Mouse (Mus musculus) cerebellum, postnatal 4 days (tissue): ENCODE results near the gene Kmt2b.

ENCODE experiments used
- DNase-seq, 2 experiments: peaks; one replicate each; pipeline ENCODE4 v3.0.0; 2022; ENCODE audit warnings: low spot score in 2 of 2, mixed read lengths in 1 of 2

The Kmt2b gene

DNA sequence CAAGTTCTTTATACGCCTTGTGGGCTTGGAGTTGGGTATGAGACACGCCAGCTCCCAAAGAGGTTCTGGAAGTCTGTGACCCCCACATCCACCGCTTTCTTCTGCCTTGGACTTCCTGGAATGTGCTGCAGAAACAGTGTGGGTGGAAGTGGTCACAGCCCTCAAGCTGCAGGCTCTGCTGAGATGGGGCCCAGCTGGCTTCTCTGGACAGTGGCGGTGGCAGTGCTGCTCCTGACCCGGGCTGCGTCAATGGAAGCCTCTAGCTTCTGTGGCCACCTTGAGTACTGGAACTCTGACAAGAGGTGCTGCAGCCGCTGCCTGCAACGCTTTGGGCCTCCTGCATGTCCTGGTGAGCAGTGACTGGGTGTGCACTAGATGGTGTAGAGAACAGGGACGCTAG lies 22.5 kb downstream of the Kmt2b start:
- no peak for DNase-seq

- DNase-seq, result no peak
Observed at GRCm38 (mm10) chr7:30564970-30565571, 23.5 kb downstream of the Kmt2b start, which contains the start of gene Igflr1. TSS of gene Igflr1 (plus strand) at chr7:30565427.

GRCm38 (mm10) chr7:30563906-30564280 lies 24.6 kb downstream of the Kmt2b start:
- DNase-seq, result no peak

DNA sequence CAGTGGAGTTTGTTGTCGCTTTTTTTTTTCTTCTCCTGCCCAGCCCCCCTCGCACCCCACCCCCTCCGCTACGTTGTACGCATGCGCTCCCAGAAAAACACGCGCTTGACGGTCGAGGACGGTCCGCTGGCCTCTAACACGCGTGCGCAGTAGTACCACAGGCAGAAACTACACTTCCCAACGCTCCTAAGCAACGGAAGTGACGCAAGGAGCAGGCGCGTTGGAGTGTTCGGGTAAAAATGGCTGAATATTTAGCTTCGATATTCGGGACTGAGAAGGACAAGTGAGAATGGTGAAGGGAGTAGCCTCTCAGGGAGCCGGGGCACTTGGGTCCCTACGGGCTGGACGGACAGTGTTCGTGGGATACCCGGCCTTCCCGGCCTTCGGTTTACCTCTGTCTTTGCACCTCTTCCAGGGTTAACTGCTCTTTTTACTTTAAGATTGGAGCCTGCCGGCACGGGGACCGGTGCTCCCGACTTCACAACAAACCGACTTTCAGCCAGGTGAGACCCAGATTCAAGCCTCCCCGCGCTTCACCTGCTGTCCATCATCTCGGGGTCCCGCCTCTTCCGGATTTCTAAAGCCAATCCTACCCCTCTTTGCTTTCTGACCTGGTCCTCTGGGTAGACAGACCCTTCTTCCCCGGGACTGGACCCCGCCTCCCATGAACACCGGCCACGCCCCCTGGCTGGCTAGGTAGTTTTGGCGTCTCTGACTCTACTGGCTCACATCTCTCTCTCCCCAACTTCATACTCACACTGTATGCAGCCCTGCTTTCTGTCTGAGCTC lies 25.2 kb downstream of the Kmt2b start, which contains the start of the genes U2af1l4, Gm49396 and Psenen:
Gene U2af1l4, plus strand, starts transcription at position 185 of the 789 bp plus-strand sequence.
Gene Gm49396, plus strand, starts transcription at position 228 of the 789 bp plus-strand sequence.
Gene Psenen, minus strand, starts transcription at position 511 of the 789 bp plus-strand sequence.
- peak; percentile 89 to 95 for DNase-seq

DNA sequence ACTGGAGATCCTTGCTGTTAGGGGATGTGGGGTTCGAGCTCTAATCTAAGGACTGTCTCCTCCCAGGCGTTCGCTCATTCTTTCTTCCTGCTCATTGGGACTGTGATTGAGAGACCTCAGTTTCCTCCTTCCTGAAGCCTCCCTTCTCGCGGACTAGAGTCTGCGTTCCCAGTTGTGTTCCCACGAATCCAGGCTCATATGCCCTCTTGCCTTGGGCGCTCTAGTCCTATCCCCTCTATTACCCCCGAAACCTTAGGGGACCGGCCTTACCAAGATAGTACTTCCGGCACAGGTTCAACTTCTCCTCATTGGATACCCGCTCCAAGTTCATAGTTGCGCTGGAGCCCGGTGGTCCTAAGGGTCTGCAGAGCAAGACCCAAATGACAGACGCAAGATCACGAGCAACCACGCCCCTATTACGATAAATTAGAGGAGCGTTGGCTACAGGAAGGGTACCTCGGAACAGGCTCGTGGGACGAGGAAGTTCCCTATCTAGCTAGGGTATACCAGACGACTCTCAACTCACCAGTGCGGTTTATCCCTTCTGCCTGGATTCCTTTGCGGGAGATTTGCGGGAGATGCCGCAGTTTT lies 25.9 kb downstream of the Kmt2b start:
- DNase-seq, result no peak

DNA sequence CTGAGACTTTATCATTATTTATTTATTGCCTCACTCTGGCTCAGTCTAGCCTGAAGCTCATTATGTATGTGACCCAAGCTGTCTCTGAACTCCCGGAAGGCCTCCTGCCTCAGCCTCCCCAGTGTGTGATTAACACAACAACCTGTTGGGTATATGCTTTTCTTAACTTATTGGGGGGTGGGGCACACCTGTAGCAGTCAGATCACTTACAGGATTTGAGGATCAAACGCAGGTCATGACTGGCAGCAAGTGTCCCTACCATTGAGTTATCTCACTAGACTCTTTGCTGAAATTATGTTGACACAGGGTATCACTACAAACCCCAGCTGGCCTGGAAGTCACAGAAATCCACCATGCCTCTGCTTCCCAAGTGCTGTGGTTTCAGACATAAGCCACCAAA lies 28.2 kb downstream of the Kmt2b start:
- DNase-seq, result no peak

DNA sequence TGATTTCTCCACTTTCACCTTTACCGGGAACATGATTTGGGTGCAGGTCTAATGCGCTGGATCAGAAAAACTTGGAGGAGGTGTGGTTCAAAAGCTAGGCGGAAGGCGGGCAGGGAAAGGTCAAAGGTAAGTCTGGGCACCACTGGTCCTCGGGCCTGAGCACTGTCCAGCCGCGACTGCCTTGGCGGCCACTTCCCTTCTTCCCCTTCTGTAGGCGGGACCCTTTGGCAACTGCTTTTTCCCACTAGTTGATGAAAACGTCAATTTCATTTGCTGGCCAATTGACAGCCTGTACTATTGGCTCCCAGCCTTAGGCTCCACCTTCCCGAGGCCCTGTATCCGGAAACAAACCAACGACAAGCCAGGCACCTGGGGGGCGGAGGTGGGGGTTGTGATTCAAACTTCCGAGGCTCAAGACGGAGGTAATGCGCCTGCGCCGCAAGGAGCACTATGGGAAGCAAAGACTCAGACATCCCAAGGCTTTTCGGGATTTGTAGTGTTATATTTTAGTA lies 29.0 kb downstream of the Kmt2b start, which contains the start of gene Lin37:
Gene Lin37, minus strand, starts transcription at position 396 of the 512 bp plus-strand sequence.
- peak; percentile 89 to 94 for DNase-seq

GRCm38 (mm10) chr7:30558656-30559442 lies 29.7 kb downstream of the Kmt2b start:
- no peak for DNase-seq

GRCm38 (mm10) chr7:30557901-30558514 lies 30.5 kb downstream of the Kmt2b start:
- no peak for DNase-seq

DNA sequence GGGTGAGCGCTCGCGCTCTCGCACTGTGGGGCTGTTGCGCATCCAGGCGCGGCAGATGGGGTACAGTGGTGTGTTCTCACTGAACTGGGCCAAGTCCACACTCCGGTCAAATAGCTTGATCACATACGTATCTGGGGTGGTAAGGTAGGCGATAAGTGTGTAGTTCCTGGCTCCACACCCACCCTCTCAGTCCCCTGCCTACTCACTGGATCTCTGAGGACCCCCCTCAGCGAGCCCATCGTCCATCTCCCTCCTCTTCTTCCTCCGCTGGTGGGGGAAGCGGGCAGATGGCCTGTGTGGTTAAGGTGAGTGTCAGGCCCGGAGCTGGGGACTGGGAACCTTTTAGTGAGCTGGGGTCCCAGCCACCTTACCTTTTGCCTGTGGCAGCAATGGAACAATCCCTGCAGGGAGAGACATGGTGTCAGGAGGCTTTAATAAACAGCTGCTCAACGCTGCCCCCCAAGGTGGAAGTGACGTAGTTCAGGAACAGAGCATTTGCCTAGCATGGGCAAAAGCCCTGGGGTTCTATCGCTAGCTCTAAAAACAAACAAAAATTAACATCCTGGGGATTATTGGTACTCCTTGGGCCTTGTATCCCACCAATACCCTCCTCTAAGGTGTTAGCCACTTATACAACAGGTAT lies 31.5 kb downstream of the Kmt2b start:
- no peak for DNase-seq

DNA sequence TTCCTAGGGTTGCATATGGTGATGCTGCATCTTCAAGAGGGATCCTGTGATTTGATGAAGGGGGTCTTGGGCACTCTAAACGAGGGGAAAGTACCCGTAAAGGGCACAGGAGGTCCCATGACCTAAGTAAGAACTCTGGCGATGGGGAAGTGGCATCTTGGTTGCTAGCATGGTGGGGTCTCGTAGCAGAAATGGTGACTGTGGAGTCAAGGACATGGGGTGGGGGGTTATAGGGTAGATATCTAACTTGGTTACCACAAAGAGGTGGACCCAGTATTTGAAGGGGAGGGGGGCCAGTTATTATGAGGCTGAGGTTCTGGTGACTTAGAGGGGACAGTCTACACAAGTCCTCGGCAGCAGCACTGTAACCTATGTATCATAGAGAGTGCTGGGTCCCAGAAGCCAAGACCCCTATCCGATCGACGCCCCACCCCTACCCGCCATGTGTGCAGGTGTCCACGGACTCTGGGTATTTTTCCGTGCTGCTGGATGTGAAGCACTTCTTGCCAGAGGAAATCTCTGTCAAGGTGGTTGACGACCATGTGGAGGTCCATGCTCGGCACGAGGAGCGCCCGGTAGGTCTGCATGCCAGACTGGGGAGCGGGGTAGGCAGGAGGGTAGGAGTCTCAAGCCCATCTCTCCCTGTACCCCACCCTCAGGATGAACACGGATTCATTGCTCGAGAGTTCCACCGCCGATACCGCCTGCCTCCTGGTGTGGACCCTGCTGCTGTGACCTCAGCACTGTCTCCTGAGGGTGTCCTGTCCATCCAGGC lies 34.5 kb downstream of the Kmt2b start:
- DNase-seq, result no peak

DNA sequence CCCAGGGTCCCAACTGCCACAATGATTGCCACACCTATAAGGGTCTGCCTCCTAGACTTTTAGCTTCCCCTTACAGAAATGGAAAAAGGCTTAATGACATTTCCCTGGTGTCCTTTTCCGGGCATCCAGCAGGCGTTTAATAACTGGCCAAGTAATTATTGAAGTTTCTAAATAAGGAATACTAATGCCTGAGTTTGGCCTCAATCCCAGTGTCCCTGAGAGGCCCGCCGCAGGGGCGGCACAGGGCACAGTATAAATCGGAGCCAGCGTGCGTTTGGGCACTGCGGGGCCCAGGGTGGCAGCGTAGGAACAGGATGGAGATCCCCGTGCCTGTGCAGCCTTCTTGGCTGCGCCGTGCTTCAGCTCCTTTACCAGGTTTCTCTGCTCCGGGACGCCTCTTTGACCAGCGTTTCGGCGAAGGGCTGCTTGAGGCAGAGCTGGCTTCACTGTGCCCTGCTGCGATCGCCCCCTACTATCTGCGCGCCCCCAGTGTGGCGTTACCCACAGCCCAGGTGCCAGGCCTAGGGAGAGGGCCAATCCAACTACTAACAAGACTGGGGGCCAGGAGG lies 35.4 kb downstream of the Kmt2b start:
- DNase-seq, result no peak

DNA sequence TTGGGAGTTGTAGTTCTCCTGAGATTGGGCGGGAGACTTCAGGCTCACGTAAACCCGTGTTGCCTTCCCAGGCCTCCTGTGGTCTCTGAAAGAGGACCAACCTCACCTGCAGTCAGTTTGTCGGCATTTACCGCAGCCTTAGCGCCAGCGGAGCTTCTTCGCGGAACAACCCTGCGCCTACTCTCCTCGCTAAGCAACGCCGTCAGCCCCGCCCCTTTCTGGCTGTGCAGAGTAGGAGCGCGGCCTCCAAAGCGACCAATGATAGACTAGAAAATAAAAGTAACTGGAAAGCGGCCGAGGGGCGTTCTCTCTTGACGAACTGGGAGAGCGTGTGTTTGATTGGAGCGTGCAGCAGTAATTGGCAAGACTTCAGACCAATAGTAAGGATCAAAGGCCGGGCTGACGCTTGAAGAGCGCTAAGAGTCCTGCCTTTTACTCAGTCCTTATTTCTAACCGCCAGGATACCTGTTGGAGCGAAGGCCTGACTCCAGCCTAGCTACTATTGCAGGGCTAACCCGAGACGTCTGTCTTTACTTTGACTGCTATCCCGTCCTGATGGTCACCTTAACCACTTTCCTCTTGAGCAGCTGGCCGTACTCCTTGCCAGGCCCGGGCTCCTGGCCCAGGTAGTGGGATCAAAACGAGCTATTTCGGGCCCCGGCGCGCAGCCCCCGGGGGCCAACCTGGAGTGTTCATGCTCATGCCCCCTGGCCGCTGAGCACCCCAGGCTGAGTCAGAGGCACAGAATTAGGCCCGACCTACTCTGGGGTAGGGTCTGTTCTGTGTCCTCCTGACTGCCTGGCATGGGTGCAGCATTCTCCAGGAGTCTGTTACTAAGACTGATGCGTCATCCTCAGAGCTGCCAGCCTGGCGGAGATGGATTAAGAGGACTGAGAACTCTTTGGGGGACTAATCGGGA lies 36.2 kb downstream of the Kmt2b start, which contains the start of the genes Hspb6 and Proser3:
Gene Hspb6, plus strand, starts transcription at position 77 of the 919 bp plus-strand sequence.
Gene Proser3, minus strand, starts transcription at position 198 of the 919 bp plus-strand sequence.
- DNase-seq, result peak; percentile 84 to 94

DNA sequence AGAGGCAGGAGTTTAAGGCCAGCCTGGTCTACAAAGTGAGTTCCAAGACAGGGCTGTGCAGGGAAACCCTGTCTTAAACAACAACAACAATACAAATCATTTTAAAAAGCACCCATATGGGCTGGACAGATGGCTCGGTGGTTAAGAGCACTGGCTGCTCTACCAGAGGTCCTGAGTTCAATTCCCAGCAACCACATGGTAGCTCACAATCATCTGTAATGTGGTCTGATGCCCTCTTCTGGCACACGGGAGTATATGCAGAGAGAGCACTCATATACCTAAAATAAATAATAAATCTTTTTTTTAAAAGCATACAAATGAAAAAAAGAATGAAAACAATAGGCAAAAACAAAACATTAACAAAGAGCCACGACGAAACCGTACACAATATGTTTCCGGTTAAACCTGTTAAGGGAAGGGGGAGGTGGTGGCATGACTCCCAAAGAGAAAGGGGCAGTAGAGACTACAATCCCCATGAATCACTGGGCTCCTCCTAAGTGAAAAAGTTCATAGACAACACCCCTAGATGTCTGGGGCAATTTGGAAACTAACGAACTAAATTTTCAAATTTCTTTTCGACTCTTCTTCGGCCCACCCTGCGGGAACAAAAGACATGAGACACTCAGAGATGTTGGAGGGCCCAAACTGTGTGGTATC lies 37.0 kb downstream of the Kmt2b start:
- no peak for DNase-seq

GRCm38 (mm10) chr7:30550603-30551002 lies 37.9 kb downstream of the Kmt2b start:
- no peak for DNase-seq

DNA sequence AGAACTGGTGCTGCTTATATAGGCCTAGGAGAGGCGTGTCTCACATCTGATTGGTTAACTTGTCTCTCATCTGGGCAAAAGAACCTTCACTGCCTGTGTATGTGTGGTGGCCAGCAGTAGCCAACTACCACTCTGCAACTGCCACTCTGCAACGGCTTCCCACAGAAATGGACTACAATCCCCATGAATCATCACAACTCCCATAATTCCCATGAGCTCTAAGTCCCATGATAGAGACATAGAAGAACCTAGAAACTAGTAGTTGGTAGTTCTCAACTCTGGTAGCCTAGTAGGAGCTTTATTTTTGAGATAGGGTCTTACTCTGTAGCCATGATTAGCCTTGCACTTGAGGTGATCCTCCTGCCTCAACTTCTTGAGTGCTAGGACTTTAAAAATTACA lies 38.6 kb downstream of the Kmt2b start:
- no peak for DNase-seq

GRCm38 (mm10) chr7:30544327-30544726 lies 44.2 kb downstream of the Kmt2b start:
- no peak for DNase-seq

- no peak for DNase-seq
Observed at GRCm38 (mm10) chr7:30540572-30540971, 48.0 kb downstream of the Kmt2b start.
